Mouse (Mus musculus) liver, embryonic 14.5 days (tissue): Measurements from ENCODE around the gene Trpm4.

Source experiments
- CTCF ChIP-seq: IDR thresholded peaks from 2 replicates; pipeline ENCODE4 v1.5.1; 2016; ENCODE audit warnings: antibody characterized with exemption, low read depth, control low read depth
- EP300 ChIP-seq: IDR thresholded peaks from 2 replicates; pipeline ENCODE4 v1.6.1; 2016; ENCODE audit warnings: antibody characterized with exemption, low read depth

- TF ChIP-seq EP300, result no peak
- no peak for TF ChIP-seq CTCF
Measured at GRCm38 (mm10) chr7:45353041-45353440, 19.5 kb upstream of the Trpm4 start.
